8 mouse cellular contexts compared by ENCODE assay signal in genomic region chr14:21830876-21831767, GRCm38 (mm10). TPM values are rescaled to one million over a fixed set of nuclear protein-coding genes. Genes with fewer than 3 reads are reported as not detected.
DNase-seq lines count a peak whose midpoint lies in the region.

No protein-coding gene starts in this region.

- no peaks in the 10 kb centered on the region for H3K9me3 ChIP-seq in megakaryocyte, embryonic 14.5 days

- peaks cover 76% of the 10 kb centered on the region for H3K4me1 ChIP-seq in megakaryocyte, embryonic 14.5 days

- no peaks in the 10 kb centered on the region for H3K27me3 ChIP-seq in megakaryocyte, embryonic 14.5 days (replicated peaks)

- H3K36me3 ChIP-seq in megakaryocyte, embryonic 14.5 days (replicated peaks; ENCODE audit: low read length): peaks cover 35% of the 10 kb centered on the region

- H3K4me3 ChIP-seq in megakaryocyte, embryonic 14.5 days (replicated peaks): peak overlapping the region; percentile 100

- peak; percentile 97 to 100 for DNase-seq in adrenal gland, adult (ENCODE audit: inconsistent age in 2 of 2, low spot score in 1 of 2)
- peak; percentile 98 for DNase-seq in embryo, embryonic 10 days (ENCODE audit: low spot score)
- peak; percentile 97 for DNase-seq in gastrocnemius, postnatal 10 days
- peak; percentile 97 for DNase-seq in induced T-regulatory cell, adult 2 months (ENCODE audit: low read depth)
- DNase-seq in left cerebral cortex, adult 9 months (ENCODE audit: low spot score in 2 of 2): peak; percentile 92 to 97
- DNase-seq in right cerebral cortex, adult 2 months (ENCODE audit: low spot score in 2 of 2): peak; percentile 95 to 97
- DNase-seq in urinary bladder, postnatal 10 days (ENCODE audit: low spot score): peak; percentile 82

RNA-seq across cellular contexts. Expression of gene Vdac2, which starts 6.1 kb away (rescaled TPM):
- total RNA-seq in gastrocnemius, postnatal 10 days (2021): 100 to 1,000 TPM; 308 to 335 TPM
- polyA plus RNA-seq in megakaryocyte, embryonic 14.5 days (2012; ENCODE audit: insufficient read depth, low replicate concordance): 103 and 334 TPM in 2 replicates

RNA-seq across cellular contexts. Expression of gene Comtd1, which starts 17.7 kb away (rescaled TPM):
- total RNA-seq in gastrocnemius, postnatal 10 days (2021): 10 to 100 TPM; 10.3 to 11.1 TPM
- 37.7 and 44.1 TPM in 2 replicates for polyA plus RNA-seq in megakaryocyte, embryonic 14.5 days (2012; ENCODE audit: insufficient read depth, low replicate concordance)

Comparison
In these comparisons a context has a peak if more than half of its experiments do, and no peak if none do; other contexts are left out.
1. Peak in every context shown above with its lines: DNase-seq and H3K4me3 ChIP-seq.